Mouse (Mus musculus) pancreas, adult 10 weeks (tissue): Measurements from ENCODE around the gene A630095N17Rik. TPM values are rescaled to one million over a fixed set of nuclear protein-coding genes. Genes with fewer than 3 reads are reported as not detected.

ENCODE experiments used
- polyA plus RNA-seq: library from polyadenylated mRNA; stranded (reverse); fragments of 350-450 nt; fragmentation: Illumina TruSeq; extraction: RNeasy Lipid Tissue Mini Kit (QIAGEN cat#74804); gene quantifications from one replicate; pipeline ENCODE4 v1.2.3, GENCODE M21; 2015; ENCODE audit warnings: low read depth, low replicate concordance; ENCODE audit not compliant: insufficient read depth

A630095N17Rik gene
- polyA plus RNA-seq = not detected

GRCm38 (mm10) chr1:75231664-75232152 is at the start of gene A630095N17Rik:
TSS of gene A630095N17Rik (minus strand) at chr1:75232102.

DNA sequence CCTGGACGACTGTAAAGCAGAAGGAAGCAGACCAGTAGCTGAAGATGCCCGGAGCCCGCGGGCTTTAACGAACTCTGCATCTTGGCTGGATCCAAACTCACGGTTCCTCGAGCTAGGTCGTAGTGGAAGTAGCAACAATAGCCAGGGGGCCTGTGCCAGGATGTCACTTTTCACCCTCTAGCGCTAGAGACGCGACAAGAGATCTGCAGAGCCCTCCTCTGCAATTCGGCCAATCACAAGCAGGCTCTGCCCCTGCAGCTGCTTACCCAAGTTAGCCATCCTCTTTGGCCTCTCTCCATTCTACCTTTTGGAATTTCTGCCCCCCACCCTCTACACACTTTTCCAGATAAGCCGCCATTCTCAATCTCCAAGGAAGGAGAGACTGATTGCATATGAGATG is 46.3 kb upstream of the A630095N17Rik start, which contains the start of gene Resp18:
Gene Resp18, minus strand, starts transcription at position 188 of the 400 bp plus-strand sequence.

GRCm38 (mm10) chr1:75264091-75264880 is 32.4 kb upstream of the A630095N17Rik start, which contains the start of gene Ptprn:
TSS of gene Ptprn (minus strand) at chr1:75264502.

GRCm38 (mm10) chr1:75236117-75237050 is 4.5 kb upstream of the A630095N17Rik start, which contains the start of gene Dnajb2:
TSS of gene Dnajb2 (plus strand) at chr1:75236406.

DNA sequence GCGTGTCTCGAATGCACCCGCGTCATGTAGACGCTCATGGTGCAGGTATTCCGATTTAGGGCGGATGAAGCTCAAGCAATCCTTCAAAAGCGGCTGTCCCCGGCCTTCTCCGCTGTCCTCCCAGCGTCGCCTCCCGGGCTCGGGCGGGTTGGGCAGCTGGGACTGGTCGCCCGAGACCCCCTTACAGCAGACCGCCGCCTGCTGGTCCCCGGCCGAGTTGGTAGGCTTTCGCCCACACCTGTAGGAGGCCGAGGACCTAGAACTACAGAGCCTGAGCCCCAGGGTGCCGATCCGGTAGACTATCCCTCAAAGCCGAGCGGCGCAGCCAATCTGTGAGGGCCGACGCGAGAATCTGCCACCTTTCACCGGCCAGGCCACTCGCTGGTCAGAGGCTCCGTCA is 12.4 kb downstream of the A630095N17Rik start, which contains the start of gene Tuba4a:
Gene Tuba4a, minus strand, starts transcription at position 335 of the 400 bp plus-strand sequence.

GRCm38 (mm10) chr1:75210136-75211087 is 21.5 kb downstream of the A630095N17Rik start, which contains the start of the genes Glb1l and Stk16:
TSS of gene Glb1l (minus strand) at chr1:75210813.
TSS of gene Stk16 (plus strand) at chr1:75210838.

GRCm38 (mm10) chr1:75191622-75192402 is 40.1 kb downstream of the A630095N17Rik start, which contains the start of the genes Ankzf1 and Atg9a:
TSS of gene Ankzf1 (plus strand) at chr1:75192151.
TSS of gene Atg9a (minus strand) at chr1:75192196.

DNA sequence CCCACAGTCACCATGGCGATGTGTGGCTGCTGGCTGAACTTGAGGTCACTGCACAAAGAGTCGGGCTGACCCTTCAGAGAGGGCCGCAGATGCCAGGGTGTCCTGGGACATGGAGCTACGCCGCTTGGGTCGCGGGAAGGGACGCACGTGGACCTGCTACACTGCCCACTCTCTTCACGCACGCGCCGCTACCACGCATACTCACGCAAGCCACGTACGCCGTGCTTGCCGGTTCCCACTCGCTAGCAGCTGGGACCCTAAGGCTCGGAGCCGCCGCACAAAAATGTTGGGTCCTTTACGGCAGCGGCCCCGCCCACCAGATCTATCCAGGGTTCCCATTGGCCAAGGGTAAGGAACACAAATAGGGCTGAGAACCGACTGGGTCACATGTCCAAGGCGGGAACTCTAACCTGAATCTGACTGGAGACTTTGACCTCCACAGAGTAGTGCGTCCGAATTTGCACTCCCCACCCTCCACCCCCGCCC is 51.8 kb downstream of the A630095N17Rik start, which contains the start of gene Abcb6:
Gene Abcb6, minus strand, starts transcription at position 288 of the 486 bp plus-strand sequence.

Other genes starting within 250 kb of the A630095N17Rik start
- gene Nhej1, start 106.9 kb downstream of the A630095N17Rik start, polyA plus RNA-seq = 1.1 TPM
- gene Slc23a3, start 98.2 kb downstream of the A630095N17Rik start, polyA plus RNA-seq = 1.2 TPM
- 19.2 TPM for gene Cnppd1, start 89.4 kb downstream of the A630095N17Rik start, polyA plus RNA-seq
- gene Retreg2, start 89.3 kb downstream of the A630095N17Rik start, polyA plus RNA-seq = 24.8 TPM
- 12.2 TPM for gene Zfand2b, start 63.5 kb downstream of the A630095N17Rik start, polyA plus RNA-seq
- 14.2 TPM for gene Abcb6, start 51.7 kb downstream of the A630095N17Rik start, polyA plus RNA-seq
- 9.4 TPM for gene Ankzf1, start 40.0 kb downstream of the A630095N17Rik start, polyA plus RNA-seq
- gene Atg9a, start 39.9 kb downstream of the A630095N17Rik start, polyA plus RNA-seq = 7.1 TPM
- gene Glb1l, start 21.3 kb downstream of the A630095N17Rik start, polyA plus RNA-seq = 4.2 TPM
- gene Stk16, start 21.3 kb downstream of the A630095N17Rik start, polyA plus RNA-seq = 22.9 TPM
- 23.9 TPM for gene Tuba4a, start 12.2 kb downstream of the A630095N17Rik start, polyA plus RNA-seq
- 13.9 TPM for gene Dnajb2, start 4.3 kb upstream of the A630095N17Rik start, polyA plus RNA-seq
- gene Ptprn, start 32.4 kb upstream of the A630095N17Rik start, polyA plus RNA-seq = 16.1 TPM
- 153 TPM for gene Resp18, start 46.3 kb upstream of the A630095N17Rik start, polyA plus RNA-seq
- 22.2 TPM for gene Dnpep, start 85.9 kb upstream of the A630095N17Rik start, polyA plus RNA-seq
- gene Des, start 128.2 kb upstream of the A630095N17Rik start, polyA plus RNA-seq = 10.5 TPM
- 4.0 TPM for gene Speg, start 143.2 kb upstream of the A630095N17Rik start, polyA plus RNA-seq
- gene Gmppa, start 203.8 kb upstream of the A630095N17Rik start, polyA plus RNA-seq = 102 TPM
- gene Asic4, start 218.3 kb upstream of the A630095N17Rik start, polyA plus RNA-seq = not detected
- 8.8 TPM for gene Chpf, start 247.2 kb upstream of the A630095N17Rik start, polyA plus RNA-seq
- gene Tmem198, start 247.4 kb upstream of the A630095N17Rik start, polyA plus RNA-seq = 0.55 TPM